Mouse (Mus musculus): Measurements from ENCODE around the gene Serpinc1. TPM values are rescaled to one million over a fixed set of nuclear protein-coding genes. Genes with fewer than 3 reads are reported as not detected.

Serpinc1 gene
- total and polyA plus RNA-seq, 3 experiments, result 0.19 to 1.3 TPM; not detected in 1

DNA sequence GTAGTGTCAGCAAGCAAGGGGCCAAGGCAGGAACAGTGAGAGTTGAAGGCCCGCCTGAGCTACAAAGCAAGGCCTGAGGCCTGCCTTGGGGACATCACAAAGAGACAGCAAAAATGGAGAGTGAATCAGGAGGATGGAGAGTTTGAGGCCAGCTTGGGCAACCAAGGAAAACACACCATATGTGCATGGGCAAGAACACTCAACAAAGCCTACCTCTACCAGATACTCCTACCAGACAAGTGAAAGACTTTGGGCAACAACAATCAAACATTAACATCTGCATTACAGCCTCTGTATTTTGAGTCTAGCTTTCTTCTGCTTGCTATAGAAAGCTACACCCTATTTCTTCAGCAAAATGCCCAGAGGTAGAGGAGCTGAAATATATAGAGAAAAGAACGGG is 29.7 kb downstream of the Serpinc1 start:
- no peak for DNase-seq (ENCODE audit: low read depth, low spot score)
- TF ChIP-seq SIN3A (IDR thresholded peaks at IDR 0.05; ENCODE audit: low read length) (no peak), E2F4 (IDR thresholded peaks at IDR 0.05; ENCODE audit: borderline replicate concordance, low read depth, low read length) (no peak), MAX (IDR thresholded peaks at IDR 0.05; ENCODE audit: low read length) (no peak), ZC3H11A (IDR thresholded peaks at IDR 0.05; ENCODE audit: low read depth, low read length) (no peak), MAFK (IDR thresholded peaks at IDR 0.05; ENCODE audit: borderline replicate concordance, low read depth, low read length) (no peak), CTCF (IDR thresholded peaks at IDR 0.05 in 2 of 3, conservative IDR thresholded peaks at IDR 0.05 in 1 of 3; ENCODE audit: control insufficient read depth in 1 of 3, insufficient read depth in 1 of 3, low read depth in 2 of 3, low read length in 3 of 3, poor library complexity in 1 of 3, severe bottlenecking in 1 of 3) (no peak), MEF2A (IDR thresholded peaks at IDR 0.05; ENCODE audit: extremely low read depth, insufficient replicate concordance, low read depth, low read length, poor library complexity, severe bottlenecking) (no peak), MXI1 (IDR thresholded peaks at IDR 0.05; ENCODE audit: low read depth, low read length) (no peak), TCF12 (IDR thresholded peaks at IDR 0.05; ENCODE audit: low read depth, low read length) (no peak), GABPA (IDR thresholded peaks at IDR 0.05; ENCODE audit: low read depth, low read length) (no peak), POLR2AphosphoS2 (IDR thresholded peaks at IDR 0.05; ENCODE audit: low read length) (no peak), TBP (IDR thresholded peaks at IDR 0.05; ENCODE audit: low read depth, low read length) (no peak), BHLHE40 (IDR thresholded peaks at IDR 0.05; ENCODE audit: borderline replicate concordance, low read depth, low read length) (no peak)
- no peak overlapping the region for H3K4me3 ChIP-seq (ENCODE audit: control insufficient read depth in 1 of 2, insufficient read depth in 1 of 2, low read depth in 2 of 2, low read length in 2 of 2)
- no peak overlapping the region for H3K27ac ChIP-seq (ENCODE audit: control insufficient read depth, low read depth, low read length)
- peaks cover 0 to 9% of the 10 kb centered on the region in 2 experiments; a peak in 2 of 4 replicates for H3K36me3 ChIP-seq (ENCODE audit: control insufficient read depth in 1 of 2, insufficient read depth in 2 of 2, low read length in 2 of 2)
- no peaks in the 10 kb centered on the region for H3K27me3 ChIP-seq (ENCODE audit: control insufficient read depth in 1 of 2, insufficient read depth in 2 of 2, low read length in 2 of 2)
- H3K79me2 ChIP-seq (ENCODE audit: control insufficient read depth, insufficient read depth, low read length, poor library complexity), result no peaks in the 10 kb centered on the region
- no peaks in the 10 kb centered on the region for H3K9me3 ChIP-seq (replicated peaks; ENCODE audit: insufficient read depth, low read length)
- no peak overlapping the region for H3K9ac ChIP-seq (ENCODE audit: control insufficient read depth, low read depth, low read length, poor library complexity, severe bottlenecking)
- no peaks in the 10 kb centered on the region for H3K4me1 ChIP-seq (ENCODE audit: control insufficient read depth in 1 of 2, insufficient read depth in 2 of 2, low read length in 2 of 2)

- no peaks in the 10 kb centered on the region for H3K9me3 ChIP-seq (replicated peaks; ENCODE audit: insufficient read depth, low read length)
- no peaks in the 10 kb centered on the region for H3K79me2 ChIP-seq (ENCODE audit: control insufficient read depth, insufficient read depth, low read length, poor library complexity)
- no peaks in the 10 kb centered on the region for H3K4me1 ChIP-seq (ENCODE audit: control insufficient read depth in 1 of 2, insufficient read depth in 2 of 2, low read length in 2 of 2)
- TF ChIP-seq CTCF (IDR thresholded peaks at IDR 0.05 in 2 of 3, conservative IDR thresholded peaks at IDR 0.05 in 1 of 3; ENCODE audit: control insufficient read depth in 1 of 3, insufficient read depth in 1 of 3, low read depth in 2 of 3, low read length in 3 of 3, poor library complexity in 1 of 3, severe bottlenecking in 1 of 3) (no peak), ZKSCAN1 (IDR thresholded peaks at IDR 0.05; ENCODE audit: low read depth, low read length) (no peak), POLR2A (IDR thresholded peaks at IDR 0.05; ENCODE audit: control insufficient read depth in 1 of 2, insufficient read depth in 1 of 2, low read depth in 1 of 2, low read length in 2 of 2, poor library complexity in 1 of 2) (no peak), USF2 (IDR thresholded peaks at IDR 0.05; ENCODE audit: borderline replicate concordance in 1 of 2, insufficient read depth in 1 of 2, low read depth in 1 of 2, low read length in 2 of 2) (no peak), MAZ (IDR thresholded peaks at IDR 0.05; ENCODE audit: low read depth, low read length) (no peak), RAD21 (IDR thresholded peaks at IDR 0.05; ENCODE audit: low read depth, low read length) (no peak), E2F4 (IDR thresholded peaks at IDR 0.05; ENCODE audit: borderline replicate concordance, low read depth, low read length) (no peak), JUND (IDR thresholded peaks at IDR 0.05; ENCODE audit: low read depth, low read length) (no peak), TAL1 (IDR thresholded peaks at IDR 0.05; ENCODE audit: low read length) (no peak), EP300 (IDR thresholded peaks at IDR 0.05; ENCODE audit: low read depth in 1 of 2, low read length in 2 of 2) (no peak), POLR2AphosphoS5 (IDR thresholded peaks at IDR 0.05; ENCODE audit: borderline replicate concordance, low read depth, low read length) (no peak), ETS1 (IDR thresholded peaks at IDR 0.05; ENCODE audit: low read depth, low read length) (no peak), NRF1 (IDR thresholded peaks at IDR 0.05; ENCODE audit: insufficient read depth, low read depth, low read length, poor library complexity, severe bottlenecking) (no peak), ZC3H11A (IDR thresholded peaks at IDR 0.05; ENCODE audit: low read depth, low read length) (no peak), CHD2 (IDR thresholded peaks at IDR 0.05; ENCODE audit: low read length) (no peak), SIN3A (IDR thresholded peaks at IDR 0.05; ENCODE audit: low read length) (no peak)
- no peak overlapping the region for H3K4me3 ChIP-seq (ENCODE audit: control insufficient read depth in 1 of 2, insufficient read depth in 1 of 2, low read depth in 2 of 2, low read length in 2 of 2)
- no peak overlapping the region for H3K27ac ChIP-seq (ENCODE audit: control insufficient read depth, low read depth, low read length)
- peaks cover 0 to 9% of the 10 kb centered on the region in 2 experiments; a peak in 2 of 4 replicates for H3K36me3 ChIP-seq (ENCODE audit: control insufficient read depth in 1 of 2, insufficient read depth in 2 of 2, low read length in 2 of 2)
- no peak overlapping the region for H3K9ac ChIP-seq (ENCODE audit: control insufficient read depth, low read depth, low read length, poor library complexity, severe bottlenecking)
- H3K27me3 ChIP-seq (ENCODE audit: control insufficient read depth in 1 of 2, insufficient read depth in 2 of 2, low read length in 2 of 2), result no peaks in the 10 kb centered on the region
- DNase-seq (ENCODE audit: low read depth, low spot score), result no peak
Observed at GRCm38 (mm10) chr1:161010436-161010835, 32.1 kb downstream of the Serpinc1 start.
